In genomic region chr2:120731167-120731862, GRCm38 (mm10) we compare ENCODE assay signal across 7 mouse cellular contexts.
DNase-seq lines count a peak whose midpoint lies in the region; ATAC-seq lines count a peak whose summit lies in the region.

No protein-coding gene starts in this region.

- DNase-seq in adrenal gland, adult 18-20 months (ENCODE audit: low spot score in 2 of 2): peak; percentile 88 to 89
- DNase-seq in embryo, embryonic 11 days: peak; percentile 97
- DNase-seq in gastrocnemius, postnatal 36 days: peak; percentile 86 to 94
- DNase-seq in left cerebral cortex, postnatal 36 days (ENCODE audit: low spot score in 2 of 2): peak; percentile 88 to 91
- DNase-seq in midbrain, embryonic 11.5 days (ENCODE audit: low spot score, missing footprints): peak; percentile 99
- DNase-seq in skeletal muscle tissue, adult 2 months (ENCODE audit: low read depth, low spot score): peak; percentile 89

- H3K9ac ChIP-seq in intestine, embryonic 16.5 days (ENCODE audit: low read depth, low read length): peak overlapping the region; percentile 96
- H3K9ac ChIP-seq in midbrain, embryonic 11.5 days (ENCODE audit: low read length): peak overlapping the region; percentile 86

- under 1% methylated on average over 61 of the region's 61 CpGs for WGBS in intestine, embryonic 16.5 days
- WGBS in midbrain, embryonic 11.5 days: under 1% methylated on average over 60 of the region's 61 CpGs

- H3K4me3 ChIP-seq in intestine, embryonic 16.5 days (ENCODE audit: low read length): peak overlapping the region; percentile 99
- H3K4me3 ChIP-seq in midbrain, embryonic 11.5 days (ENCODE audit: low read depth, low read length): peak overlapping the region; percentile 91

- H3K36me3 ChIP-seq in intestine, embryonic 16.5 days (ENCODE audit: control insufficient read depth, insufficient read depth, low read length): peaks cover 7% of the 10 kb centered on the region; the same call in 1 of the 2 replicates
- peaks cover 15% of the 10 kb centered on the region for H3K36me3 ChIP-seq in midbrain, embryonic 11.5 days (ENCODE audit: control insufficient read depth, insufficient read depth, low read length)

- H3K9me3 ChIP-seq in intestine, embryonic 16.5 days (ENCODE audit: control insufficient read depth, low read length): no peaks in the 10 kb centered on the region
- H3K9me3 ChIP-seq in midbrain, embryonic 11.5 days (ENCODE audit: control insufficient read depth, low read length): no peaks in the 10 kb centered on the region

- peaks cover 19% of the 10 kb centered on the region for H3K4me1 ChIP-seq in intestine, embryonic 16.5 days (ENCODE audit: control insufficient read depth, insufficient read depth, low read length)
- H3K4me1 ChIP-seq in midbrain, embryonic 11.5 days (ENCODE audit: control insufficient read depth, insufficient read depth, low read length): peaks cover 21% of the 10 kb centered on the region

- intact Hi-C loops in gastrocnemius, postnatal 36 days (cut with DNase I): loop anchor here (10.0 kb wide), 1 partner anchor 133 kb away; no protein-coding TSS in a partner anchor
- intact Hi-C loops in left cerebral cortex, postnatal 36 days (cut with DNase I): loop anchor here (5.0 kb wide), 1 partner anchor 131 kb away; no protein-coding TSS in a partner anchor

- peak overlapping the region; percentile 95 for H3K27ac ChIP-seq in intestine, embryonic 16.5 days (ENCODE audit: low read length)
- H3K27ac ChIP-seq in midbrain, embryonic 11.5 days (ENCODE audit: low read depth, low read length): peak overlapping the region; percentile 82

- ATAC-seq in intestine, embryonic 16.5 days: peak; percentile 99
- ATAC-seq in midbrain, embryonic 11.5 days (ENCODE audit: low FRiP score): peak; percentile 98

- H3K27me3 ChIP-seq in intestine, embryonic 16.5 days (replicated peaks; ENCODE audit: control insufficient read depth, insufficient read depth, low read length): no peaks in the 10 kb centered on the region
- H3K27me3 ChIP-seq in midbrain, embryonic 11.5 days (ENCODE audit: control insufficient read depth, insufficient read depth, low read length): no peaks in the 10 kb centered on the region

- H3K4me2 ChIP-seq in intestine, embryonic 16.5 days (ENCODE audit: low read depth, low read length): peak overlapping the region; percentile 97
- peak overlapping the region; percentile 96 for H3K4me2 ChIP-seq in midbrain, embryonic 11.5 days

Comparison
In these comparisons a context has a peak if more than half of its experiments do, and no peak if none do; other contexts are left out.
1. Peak in every context shown above with its lines: DNase-seq, ATAC-seq, H3K4me3 ChIP-seq and H3K27ac ChIP-seq.